Mouse (Mus musculus): ENCODE results near the gene Lrrc27.

Gene Lrrc27

DNA sequence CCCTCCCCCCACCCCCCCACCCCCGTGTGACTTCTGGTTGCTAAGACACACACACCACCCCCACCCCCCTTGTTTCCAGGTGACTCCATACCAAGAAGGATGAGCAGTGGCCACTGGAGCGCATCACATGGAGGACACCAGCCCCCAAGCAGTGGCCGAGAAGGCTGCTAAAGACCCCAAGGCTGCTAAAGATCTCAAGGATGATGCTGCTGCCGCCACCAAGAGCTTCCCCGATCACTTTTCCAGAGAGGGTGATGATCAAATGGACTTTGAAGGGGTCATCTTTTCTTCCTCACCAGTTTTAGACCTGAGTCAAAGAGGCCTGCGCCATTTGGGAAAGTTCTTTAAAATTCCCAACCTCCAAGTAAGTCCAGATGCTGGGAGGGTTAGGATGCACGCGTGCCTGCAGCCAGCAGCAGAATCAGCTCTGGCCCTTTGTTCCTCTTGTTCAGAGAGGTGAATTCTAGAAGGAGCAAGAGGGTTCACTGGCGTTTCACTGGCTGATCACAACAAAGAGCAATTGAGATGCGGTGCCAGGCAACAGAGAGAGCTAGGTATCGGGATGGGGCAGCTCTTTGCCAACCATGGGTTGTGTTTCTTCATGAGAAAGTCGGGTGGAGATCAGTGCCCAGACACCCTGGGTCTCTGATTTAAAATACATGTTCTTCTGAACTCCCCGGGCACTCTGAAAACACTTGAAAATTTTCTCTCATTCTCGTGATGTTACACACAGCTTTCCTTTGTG is 2.0 kb downstream of the Lrrc27 start:
- no peak for DNase-seq

DNA sequence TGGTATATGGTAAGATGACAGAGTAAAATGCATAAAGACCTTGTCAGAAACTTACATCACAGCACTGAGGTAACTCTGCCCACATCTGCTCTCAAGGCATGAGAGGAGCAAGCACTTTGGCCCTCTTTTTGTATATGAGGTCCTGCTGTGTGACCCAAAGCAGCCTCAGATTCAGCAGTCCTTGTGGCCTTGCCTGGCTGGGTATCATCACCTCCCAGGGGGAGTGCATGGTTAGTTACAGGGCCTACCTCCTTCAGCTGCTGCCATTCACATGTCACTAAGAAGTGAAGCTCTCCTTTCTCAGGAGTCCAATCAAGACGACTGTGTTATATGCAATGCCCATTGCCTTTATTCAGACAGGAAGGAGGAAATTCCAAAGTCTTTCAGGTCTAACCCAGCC is 2.7 kb downstream of the Lrrc27 start:
- no peak for DNase-seq

DNA sequence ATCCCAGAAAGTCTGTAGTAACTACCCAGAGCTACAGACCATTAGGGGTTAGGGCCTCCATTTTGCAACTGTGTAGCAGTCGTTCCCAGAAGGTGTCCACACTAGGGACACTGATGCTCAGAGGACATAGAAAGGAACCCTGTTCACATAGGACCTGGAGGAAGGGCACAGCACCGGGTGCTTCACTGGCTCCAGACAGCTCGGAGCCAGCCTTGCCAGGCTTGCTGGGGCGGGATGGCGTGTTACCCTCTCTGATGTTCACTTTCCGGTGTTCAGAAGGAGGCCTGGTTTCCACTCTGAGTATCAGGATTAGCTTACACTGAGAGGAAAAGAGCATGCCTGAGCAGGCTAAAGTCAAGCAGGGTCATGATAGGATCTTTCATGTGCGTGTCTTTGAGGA is 3.2 kb downstream of the Lrrc27 start:
- no peak for DNase-seq

DNA sequence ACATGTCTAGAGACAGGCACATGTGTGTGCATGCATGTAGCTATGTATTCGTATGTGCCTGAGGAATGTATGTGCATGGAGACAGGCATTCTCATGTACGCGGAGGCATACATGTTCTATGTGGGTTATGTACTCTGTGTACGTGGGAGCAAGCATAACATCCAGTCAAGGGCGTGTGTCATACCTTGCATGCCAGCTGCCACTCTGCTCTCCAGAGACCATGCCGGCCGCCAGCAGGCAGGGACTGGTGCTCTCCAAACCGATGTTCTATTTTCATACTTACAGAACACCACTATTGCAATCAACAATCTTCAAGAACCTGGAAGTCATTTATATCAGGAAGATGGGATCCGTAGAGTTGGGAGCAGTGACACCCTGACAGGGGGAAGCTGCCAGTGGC is 3.7 kb downstream of the Lrrc27 start:
- no peak for DNase-seq

DNA sequence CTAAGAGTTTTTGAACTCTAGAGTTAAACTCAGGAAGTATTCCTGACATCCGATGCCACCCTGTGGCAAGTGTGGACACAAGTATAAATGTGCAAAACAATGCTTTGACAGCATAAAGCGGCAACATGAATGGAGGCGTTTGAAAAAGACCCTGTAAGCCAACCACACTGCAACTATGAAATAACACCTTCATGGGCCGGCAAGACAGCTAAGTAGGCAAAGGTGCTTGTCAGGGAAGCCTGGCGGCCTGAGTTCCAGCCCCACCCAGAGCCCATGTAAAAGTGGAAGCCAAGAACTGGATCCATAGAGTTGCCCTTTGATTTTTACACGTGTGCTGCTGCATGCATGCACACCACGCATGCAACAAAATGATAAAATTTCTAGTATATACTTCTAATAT is 4.3 kb downstream of the Lrrc27 start:
- no peak for DNase-seq

DNA sequence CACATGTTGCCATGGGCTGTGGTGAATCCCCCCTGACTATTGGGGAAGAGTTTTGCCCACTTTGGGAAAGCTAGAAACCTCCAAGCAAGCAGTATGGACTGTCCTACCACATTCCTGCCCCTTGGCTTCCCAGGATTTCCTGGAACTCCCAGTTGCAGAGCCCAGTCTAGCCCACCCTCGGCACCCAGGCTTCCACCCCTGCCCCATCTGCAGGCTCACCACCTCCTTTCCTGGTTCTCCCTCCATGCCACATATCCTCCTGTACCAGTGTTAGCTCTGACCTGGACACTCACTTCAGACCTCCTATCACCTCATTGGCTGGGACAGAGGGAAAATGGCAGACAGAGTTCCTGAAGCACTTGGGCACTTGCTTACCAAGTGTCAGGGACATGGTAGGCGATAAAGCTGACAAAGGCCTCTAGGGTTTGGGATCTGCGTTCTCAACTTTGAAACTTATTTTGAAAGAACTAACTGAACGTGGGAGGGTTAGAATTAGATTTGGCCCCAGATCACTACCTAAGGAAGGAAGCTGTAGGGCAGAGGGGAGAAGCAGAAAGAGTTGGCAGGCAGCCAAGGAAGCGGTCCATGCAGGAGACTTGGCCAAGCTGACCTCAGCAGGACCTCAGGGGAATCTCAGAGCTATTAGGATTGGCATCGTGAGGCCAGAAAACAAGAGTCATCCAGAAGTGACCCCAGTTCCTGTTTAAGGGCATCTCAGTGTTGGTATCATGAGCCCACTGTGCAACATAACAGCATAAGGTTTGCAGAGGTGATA is 6.0 kb downstream of the Lrrc27 start:
- peak; percentile 21 to 28 for DNase-seq

DNA sequence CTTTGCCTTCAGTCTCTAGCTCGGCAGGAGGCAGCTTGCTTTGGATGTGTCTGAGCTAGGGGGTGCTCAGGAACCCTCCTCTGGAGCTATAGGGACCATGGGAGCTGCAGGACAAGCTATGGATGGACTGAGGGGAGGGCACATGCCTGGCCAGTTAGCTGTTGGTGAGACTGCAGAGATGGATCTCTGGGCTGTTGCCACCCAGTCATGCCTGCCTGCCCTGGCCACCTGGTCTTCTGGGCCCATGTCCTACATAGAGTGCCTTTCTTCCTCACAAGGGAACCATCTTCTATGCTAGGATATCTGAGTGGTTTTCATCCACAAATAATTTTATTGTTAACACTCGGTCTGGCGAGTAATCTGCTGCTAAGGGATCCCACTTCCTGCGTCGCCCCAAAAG is 6.7 kb downstream of the Lrrc27 start:
- peak in 1 of 2 experiments; percentile 22 for DNase-seq

DNA sequence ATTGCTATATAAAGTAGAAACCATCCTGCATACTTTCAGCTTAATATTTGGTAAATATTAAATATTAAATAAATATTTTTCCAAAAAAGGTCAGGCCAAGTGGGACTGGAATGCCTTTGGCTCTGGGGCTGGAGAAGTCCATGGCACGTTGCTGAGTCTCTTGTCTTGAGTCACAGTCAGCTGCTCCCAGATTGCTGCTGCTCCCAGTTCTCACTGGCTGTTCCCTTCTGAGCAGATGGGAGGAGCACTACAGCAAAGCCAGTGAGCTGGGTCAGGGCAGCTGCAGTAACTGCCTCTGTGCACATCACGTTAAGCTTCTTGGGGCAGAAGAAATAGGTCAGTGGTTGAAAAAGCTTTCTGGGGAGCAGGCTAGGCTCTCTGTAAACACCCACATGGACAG is 7.5 kb downstream of the Lrrc27 start:
- no peak for DNase-seq

DNA sequence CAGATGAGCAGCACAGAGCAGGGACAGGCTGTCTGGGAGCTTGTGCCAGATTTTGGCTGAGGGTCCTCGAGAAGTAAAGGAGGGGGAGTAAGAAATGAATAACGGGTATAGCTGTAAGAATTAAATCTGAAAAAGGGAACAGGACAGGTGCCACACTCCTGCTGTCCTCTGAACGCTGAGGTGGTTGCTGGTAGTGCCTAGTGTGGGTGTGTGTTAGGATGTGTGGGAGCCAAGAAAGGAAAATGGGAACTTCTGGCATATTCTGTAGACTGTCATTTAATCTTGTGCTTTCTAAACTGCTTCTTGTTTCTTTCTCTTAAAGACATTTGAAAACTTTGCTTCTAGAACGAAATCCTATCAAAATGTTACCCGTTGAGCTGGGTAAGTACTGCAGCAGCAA is 8.3 kb downstream of the Lrrc27 start:
- no peak for DNase-seq

DNA sequence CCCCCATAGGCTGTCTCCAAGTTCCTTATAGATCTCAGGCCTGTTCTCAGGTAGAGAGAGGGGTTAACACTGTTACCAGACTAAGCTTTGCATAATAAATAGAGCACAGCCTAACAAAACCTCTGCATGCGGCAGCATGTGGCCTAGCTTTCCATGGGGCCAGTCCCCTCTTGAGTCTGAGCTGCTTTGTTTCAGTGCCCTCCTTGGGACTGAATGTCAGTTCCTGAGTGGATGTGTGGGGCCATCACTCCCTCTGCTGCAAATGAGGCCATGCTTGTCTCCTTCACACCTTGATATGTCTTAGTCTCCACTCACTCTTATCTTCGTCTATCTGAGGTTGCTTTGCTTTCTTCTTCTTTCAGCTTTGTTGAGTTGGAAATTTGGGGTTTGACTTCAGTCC is 9.1 kb downstream of the Lrrc27 start:
- DNase-seq, result no peak

DNA sequence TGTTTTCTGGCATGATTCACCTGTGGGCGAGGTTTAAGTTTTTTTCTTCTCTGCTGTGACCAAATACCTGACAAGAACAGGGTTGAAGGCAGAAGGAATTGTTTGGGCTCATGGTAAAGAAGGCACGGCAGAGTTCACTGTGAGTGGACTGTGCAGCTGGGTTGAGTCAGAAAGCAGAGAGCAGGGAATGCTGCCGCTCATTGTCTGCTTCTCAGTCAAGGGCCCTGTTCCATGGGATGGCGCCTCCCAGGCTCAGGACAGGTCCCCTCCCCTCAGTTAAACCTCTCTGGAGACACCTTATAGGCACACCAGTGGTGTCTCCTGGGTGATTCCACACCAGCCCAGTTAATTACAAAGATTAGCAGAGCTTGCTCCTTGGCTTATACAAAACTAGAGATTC is 9.6 kb downstream of the Lrrc27 start:
- no peak for DNase-seq

DNA sequence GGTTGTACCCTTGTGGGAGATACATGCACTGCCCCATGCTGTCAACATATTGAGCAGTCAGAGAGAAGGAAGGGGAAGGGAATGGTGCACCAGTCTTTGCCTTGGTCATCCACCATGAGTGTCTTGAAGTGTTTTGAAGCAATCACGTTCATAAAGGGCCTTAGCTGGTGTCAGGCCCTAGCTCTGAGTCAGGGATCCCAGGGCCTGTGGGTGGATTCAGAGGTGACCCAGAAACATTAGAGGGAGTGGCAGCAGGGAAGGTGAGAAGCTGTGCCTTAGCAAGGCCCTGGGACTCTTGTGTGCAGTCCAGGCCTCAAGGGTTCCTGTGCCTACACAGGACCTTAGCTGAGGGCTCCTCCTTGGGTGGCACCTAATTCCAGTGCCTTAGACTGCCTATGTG is 11.3 kb downstream of the Lrrc27 start:
- no peak for DNase-seq

DNA sequence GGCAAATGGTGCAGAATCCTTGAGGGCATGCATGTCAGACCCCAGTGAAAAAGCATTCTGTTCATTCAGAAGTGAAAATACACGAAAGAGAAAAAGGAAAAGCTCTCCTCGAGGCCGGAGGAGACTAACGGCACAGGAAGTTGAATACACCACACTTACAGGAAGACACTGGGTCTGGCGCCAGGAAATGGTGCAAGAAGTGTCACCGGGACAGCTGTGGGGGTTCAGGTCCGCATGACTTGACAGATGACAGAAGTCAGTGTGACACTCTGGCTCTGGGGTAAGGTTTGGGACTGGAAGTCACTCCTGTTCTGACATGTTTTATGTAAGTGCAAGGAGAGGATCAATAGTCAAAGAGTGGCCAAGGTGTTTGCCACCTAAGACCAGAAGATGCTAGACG is 11.9 kb downstream of the Lrrc27 start:
- DNase-seq, result no peak

DNA sequence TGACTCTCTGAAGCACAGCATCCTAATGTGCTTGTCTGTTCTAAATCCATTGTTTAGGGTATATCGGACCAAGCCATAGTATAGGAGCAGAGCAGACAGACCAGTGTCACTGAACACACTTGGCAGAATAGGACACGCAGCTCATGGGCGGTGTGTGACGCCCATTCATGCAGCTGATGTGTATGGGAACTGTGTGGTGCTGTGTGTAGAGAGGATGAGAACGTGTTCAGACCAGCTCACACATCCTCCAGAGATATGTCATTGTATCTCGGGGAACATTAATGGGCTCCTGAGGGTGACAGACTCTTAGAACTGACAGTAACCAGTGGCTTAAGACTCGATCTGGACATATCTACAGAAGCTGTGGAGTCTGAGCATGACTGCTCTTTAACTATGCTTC is 13.6 kb downstream of the Lrrc27 start:
- DNase-seq, result no peak

DNA sequence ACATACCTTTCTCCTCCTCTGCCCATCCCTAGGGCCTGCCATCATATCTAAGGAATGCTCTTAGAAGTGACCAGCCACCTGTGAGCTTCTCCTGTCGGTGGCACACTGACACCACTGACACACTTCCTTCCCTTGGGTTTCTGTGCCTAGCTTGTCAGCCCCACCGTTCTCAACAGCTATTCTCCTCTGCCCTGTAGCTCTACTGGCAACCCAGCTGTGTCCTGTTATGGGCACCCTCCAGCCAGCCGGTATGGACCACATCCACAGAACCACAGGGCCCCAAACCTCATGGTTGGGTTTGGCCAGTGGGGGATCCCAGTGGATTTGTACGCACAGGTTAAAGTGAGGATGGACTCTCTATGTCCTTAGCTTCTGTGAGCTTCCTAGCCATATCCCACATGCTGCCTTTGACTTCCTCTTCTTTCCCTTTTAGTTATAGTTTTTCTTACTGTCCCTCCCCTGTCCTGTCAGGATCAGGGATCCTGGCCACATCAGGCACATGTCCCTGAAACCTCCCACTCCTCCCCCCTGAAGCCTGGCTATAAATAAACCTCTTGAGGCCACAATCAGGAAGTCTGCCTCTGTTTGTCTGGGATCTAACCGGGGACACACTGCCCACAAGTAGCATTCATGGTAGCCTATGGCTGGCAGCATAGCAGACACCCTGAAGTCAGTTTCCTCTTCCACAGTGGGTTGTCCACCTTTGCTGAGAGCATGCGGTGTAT is 15.8 kb downstream of the Lrrc27 start:
- DNase-seq, result no peak

DNA sequence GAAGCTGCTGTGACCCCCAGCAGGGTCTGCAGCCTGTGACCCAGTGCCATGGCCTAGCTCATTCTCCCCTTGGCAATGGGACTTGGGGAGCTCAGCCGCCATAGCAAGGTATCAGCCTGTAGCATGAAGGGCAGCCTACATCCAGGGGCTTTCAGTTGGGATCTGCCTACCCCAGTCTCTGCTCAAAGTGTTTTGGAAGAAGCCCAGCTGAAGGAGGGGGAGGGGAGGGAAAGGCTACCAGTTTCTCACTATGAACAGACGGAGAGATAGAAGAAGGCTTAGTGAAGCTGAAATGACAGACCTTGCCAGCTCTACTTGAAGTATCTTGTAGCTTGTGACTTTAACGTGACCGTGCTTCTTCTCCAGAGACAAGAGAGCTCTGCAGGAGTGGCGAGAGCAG is 17.0 kb downstream of the Lrrc27 start:
- DNase-seq, result no peak

DNA sequence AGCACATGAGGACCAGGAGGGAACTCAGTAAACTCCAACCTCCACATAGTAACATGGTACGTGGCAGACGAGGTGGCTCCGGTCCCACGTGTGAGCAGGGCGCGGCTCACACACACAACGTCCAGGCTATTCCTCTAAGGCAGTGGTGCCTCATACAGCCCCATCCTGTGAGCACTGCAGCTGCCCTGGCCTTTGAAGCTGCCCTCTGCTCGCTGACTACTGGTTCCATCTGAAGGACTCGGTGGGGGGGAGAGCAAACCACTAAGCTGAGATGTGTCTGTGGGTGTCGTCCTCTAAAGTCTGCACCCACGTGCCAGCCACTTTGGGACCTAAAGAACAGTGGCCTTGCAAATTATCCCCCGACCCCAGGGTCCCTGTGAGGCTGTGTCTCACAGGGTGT is 17.5 kb downstream of the Lrrc27 start:
- no peak for DNase-seq

DNA sequence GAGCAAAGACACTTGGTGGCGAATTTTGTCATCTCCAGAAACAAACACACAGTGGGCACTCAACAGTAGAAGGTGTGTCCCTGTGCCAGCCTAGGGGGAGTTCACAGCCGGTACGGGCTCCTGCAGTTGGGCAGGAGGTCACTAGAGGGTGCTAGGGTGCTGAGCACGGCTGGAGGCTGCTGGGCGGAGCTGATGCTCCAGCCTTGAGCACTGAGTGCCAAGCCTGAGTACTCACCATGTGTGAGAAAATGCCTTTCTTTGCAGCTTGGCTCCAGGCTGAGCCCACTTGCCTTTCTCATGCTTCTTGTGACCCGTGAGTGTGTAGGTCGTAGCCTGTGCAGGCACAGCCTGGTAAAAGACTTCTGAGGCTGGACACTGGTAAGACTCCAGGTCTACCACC is 20.9 kb downstream of the Lrrc27 start:
- DNase-seq, result peak; percentile 90

DNA sequence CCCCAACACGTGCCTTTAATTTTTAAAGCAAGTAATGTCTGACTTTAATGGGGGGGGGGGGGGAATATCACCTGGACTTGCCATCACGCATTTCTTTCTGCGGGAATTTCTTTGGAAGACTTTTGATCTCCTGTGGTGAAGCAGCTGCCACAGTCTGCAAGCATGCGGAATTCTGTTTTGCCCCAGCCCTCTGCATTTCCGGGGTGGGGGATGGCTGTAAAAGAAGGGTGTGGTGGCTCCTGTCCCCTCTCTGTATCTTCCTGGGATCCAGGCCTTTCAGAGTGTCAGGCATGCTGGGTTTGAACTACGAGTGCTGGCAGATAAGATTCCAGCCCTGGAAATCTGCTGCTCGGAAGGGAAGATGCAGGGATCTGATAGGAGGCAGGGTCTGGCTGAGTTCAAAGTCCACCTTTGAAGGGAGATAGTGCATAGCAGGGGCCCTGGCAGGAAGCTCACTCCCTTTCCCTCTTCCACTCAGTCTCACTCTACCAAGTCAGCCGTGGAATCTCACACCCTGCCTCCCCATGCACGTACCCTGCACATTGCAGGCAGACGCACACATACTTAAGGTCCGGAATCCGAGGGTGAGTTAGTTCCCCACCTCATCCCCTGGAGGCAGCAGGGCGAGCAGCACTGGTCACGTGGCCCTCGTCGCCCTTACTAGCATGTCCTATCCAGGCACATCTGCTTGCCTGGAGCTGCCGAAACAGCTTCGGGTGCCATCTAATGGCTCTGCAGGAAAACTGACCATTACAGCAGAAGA is 21.8 kb downstream of the Lrrc27 start:
- DNase-seq, result no peak

DNA sequence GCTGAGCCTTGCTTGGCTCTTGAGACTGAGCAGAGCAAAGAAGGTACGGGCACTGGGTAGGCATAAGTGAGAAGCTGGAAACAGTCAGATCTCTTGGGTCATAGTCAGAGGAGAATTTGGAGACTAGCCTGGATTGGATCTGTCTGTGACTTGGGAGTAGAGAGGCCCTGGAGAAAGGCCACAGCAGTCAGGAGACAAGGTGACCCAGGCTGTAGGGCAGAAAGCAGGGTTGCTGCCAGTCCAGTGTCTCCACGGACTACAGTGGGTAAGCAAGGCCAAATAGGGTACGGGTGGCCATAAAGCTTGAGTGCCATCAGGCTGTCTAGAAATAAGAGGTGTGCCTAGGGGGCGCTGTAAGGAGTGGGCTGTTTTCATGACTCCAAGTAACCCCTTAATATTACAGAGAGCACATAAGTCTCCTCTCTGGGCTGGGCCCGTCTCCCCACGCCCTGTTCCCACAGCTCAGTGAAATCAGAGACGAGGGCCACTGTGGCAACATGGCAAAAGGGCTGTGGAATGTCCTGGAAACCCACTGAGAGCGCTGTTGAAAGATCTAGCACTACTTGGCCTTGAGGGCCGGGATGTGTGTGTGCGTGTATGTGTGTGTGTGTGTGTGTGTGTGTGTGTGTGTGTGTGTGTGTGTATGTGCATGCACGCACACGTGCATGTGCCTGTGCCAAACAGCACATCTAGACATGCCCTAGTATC is 23.0 kb downstream of the Lrrc27 start:
- no peak for DNase-seq

DNA sequence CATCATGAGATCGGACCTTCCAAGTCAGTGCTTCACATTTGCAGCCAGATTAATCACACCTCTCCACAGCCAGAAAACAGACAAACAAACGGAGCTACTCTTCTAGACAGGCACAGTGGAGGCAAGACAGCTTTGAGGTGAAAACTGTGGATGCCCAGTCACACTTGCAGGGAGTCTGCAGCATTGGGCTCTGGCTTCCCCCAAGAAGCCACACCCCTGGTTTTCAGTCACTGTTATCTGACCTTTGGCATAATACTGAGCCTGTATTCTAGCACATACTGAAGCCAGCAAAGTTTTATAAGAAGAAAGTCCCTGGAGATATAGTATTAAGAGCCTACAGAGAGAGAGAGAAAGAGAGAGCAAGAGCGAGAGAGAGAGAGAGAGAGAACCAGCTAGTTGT is 26.6 kb downstream of the Lrrc27 start:
- no peak for DNase-seq

DNA sequence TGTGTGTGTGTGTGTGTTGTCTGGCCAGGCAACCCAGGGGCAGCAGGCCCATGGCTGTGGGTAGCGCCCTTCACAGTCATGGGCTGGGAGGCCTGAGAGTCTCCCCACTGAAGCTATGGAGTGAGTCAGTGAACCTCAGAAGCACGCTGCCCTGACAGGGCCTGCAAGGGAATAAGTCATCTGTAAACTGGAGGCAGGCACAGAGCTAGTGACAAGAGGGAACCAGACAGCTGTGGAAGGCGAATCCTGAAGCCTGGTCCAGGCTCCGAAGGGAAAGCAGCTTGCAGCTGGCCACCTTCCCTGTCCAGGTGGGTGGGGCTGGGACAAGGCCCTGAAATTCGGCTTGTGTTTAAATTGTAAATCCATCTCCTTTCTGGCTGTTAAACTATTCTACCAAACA is 33.3 kb downstream of the Lrrc27 start:
- no peak for DNase-seq
